In the genomic region with DNA sequence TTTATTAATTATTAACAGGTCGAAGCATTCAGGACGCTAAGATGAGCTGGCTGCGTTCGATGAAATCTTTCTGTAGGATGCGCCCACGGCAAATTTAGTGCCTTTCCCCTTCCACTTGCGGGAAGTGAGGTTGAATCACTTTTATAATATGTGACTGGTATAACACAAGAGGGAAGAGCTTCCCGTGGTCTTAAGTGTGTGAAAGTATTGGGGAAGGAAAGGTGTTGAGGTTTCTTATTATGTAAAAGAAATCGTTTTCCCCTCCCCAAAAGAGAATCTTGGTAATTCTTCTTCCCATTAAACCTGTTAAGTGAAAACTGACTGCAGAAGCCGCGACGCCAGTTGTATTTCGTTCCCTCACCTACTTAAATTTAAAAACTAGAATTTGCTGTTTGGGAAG, we compare ENCODE assay signal across 8 mouse cellular contexts.
A peak's percentile ranks its signal among the peaks of the same experiment; 100 is the strongest.
DNase-seq lines count a peak whose midpoint lies in the region; ATAC-seq and TF ChIP-seq lines count a peak whose summit lies in the region.
"Had no signal": no experiment of that assay in that cellular context is flagged by ENCODE, and none has a peak within 500 bp of the region (broad histone marks: within the 10 kb centered on the region; RNA-seq: fewer than 3 reads in every experiment).

No protein-coding gene starts in this region.

- no peak for ATAC-seq in lung, embryonic 16.5 days (ENCODE audit: low read depth)
- ATAC-seq in forebrain, embryonic 16.5 days: no peak
- no peak for ATAC-seq in limb, embryonic 14.5 days (ENCODE audit: low FRiP score, low read depth)
- ATAC-seq in stomach, embryonic 15.5 days (ENCODE audit: insufficient read depth, low FRiP score, low read depth): no peak
- ATAC-seq: activated CD4-positive, CD25-positive, alpha-beta regulatory T cell, adult 4 months had no signal

- DNase-seq in lung, postnatal 10 days: no peak
- no peak for DNase-seq in limb, embryonic 14.5 days (ENCODE audit: low spot score)
- no peak for DNase-seq in adipocyte (ENCODE audit: low spot score)
- DNase-seq in right cerebral cortex, adult 18-20 months: no peak

- no peaks in the 10 kb centered on the region for H3K36me3 ChIP-seq in lung, embryonic 16.5 days (ENCODE audit: control insufficient read depth, insufficient read depth, low read length)
- no peaks in the 10 kb centered on the region for H3K36me3 ChIP-seq in forebrain, embryonic 16.5 days (ENCODE audit: control insufficient read depth, insufficient read depth)
- H3K36me3 ChIP-seq in limb, embryonic 14.5 days (ENCODE audit: control insufficient read depth, insufficient read depth, low read length): no peaks in the 10 kb centered on the region
- H3K36me3 ChIP-seq in stomach, embryonic 15.5 days: no peaks in the 10 kb centered on the region

- H3K9me3 ChIP-seq in lung, embryonic 16.5 days (ENCODE audit: control insufficient read depth, low read length): no peaks in the 10 kb centered on the region
- no peaks in the 10 kb centered on the region for H3K9me3 ChIP-seq in forebrain, embryonic 16.5 days (ENCODE audit: control insufficient read depth, low read length)
- no peaks in the 10 kb centered on the region for H3K9me3 ChIP-seq in limb, embryonic 14.5 days (ENCODE audit: control insufficient read depth, low read length)
- no peaks in the 10 kb centered on the region for H3K9me3 ChIP-seq in stomach, embryonic 15.5 days

- no peak overlapping the region for H3K27ac ChIP-seq in lung, embryonic 16.5 days (ENCODE audit: low read length)
- no peak overlapping the region for H3K27ac ChIP-seq in forebrain, embryonic 16.5 days (ENCODE audit: low read length)
- no peak overlapping the region for H3K27ac ChIP-seq in limb, embryonic 14.5 days (replicated peaks; ENCODE audit: low read depth, low read length)
- no peak overlapping the region for H3K27ac ChIP-seq in stomach, embryonic 15.5 days

- H3K4me2 ChIP-seq in lung, embryonic 16.5 days (ENCODE audit: low read depth, low read length): peak overlapping the region; percentile 90
- peak overlapping the region; percentile 99 for H3K4me2 ChIP-seq in forebrain, embryonic 16.5 days (ENCODE audit: low read length)
- H3K4me2 ChIP-seq in limb, embryonic 14.5 days (replicated peaks; ENCODE audit: low read depth, low read length, severe bottlenecking): peak overlapping the region; percentile 98
- H3K4me2 ChIP-seq in stomach, embryonic 15.5 days: peak overlapping the region; percentile 99

- H3K4me1 ChIP-seq in lung, embryonic 16.5 days (replicated peaks; ENCODE audit: control insufficient read depth, insufficient read depth, low read length): peaks cover 12% of the 10 kb centered on the region; the same call in 1 of the 2 replicates
- H3K4me1 ChIP-seq in forebrain, embryonic 16.5 days (replicated peaks; ENCODE audit: control insufficient read depth, insufficient read depth, low read length): peaks cover 21% of the 10 kb centered on the region
- peaks cover 13% of the 10 kb centered on the region; the same call in 1 of the 2 replicates for H3K4me1 ChIP-seq in limb, embryonic 14.5 days (ENCODE audit: control insufficient read depth, insufficient read depth, low read length)
- peaks cover 10% of the 10 kb centered on the region for H3K4me1 ChIP-seq in stomach, embryonic 15.5 days

- H3K27me3 ChIP-seq in lung, embryonic 16.5 days (ENCODE audit: control insufficient read depth, insufficient read depth, low read depth, low read length): peaks cover 7% of the 10 kb centered on the region
- peaks cover 32% of the 10 kb centered on the region for H3K27me3 ChIP-seq in forebrain, embryonic 16.5 days (replicated peaks; ENCODE audit: control insufficient read depth, insufficient read depth, low read length)
- H3K27me3 ChIP-seq in limb, embryonic 14.5 days (ENCODE audit: control insufficient read depth, insufficient read depth, low read length): peaks cover 13% of the 10 kb centered on the region; the same call in 1 of the 2 replicates
- H3K27me3 ChIP-seq in stomach, embryonic 15.5 days (replicated peaks): peaks cover 7% of the 10 kb centered on the region; the same call in 1 of the 2 replicates

- peak overlapping the region; percentile 75; the same call in 1 of the 2 replicates for H3K9ac ChIP-seq in lung, embryonic 16.5 days (ENCODE audit: low read length)
- H3K9ac ChIP-seq in forebrain, embryonic 16.5 days (replicated peaks; ENCODE audit: low read depth, low read length): no peak overlapping the region
- H3K9ac ChIP-seq in limb, embryonic 14.5 days (ENCODE audit: low read depth, low read length, severe bottlenecking): no peak overlapping the region
- H3K9ac ChIP-seq in stomach, embryonic 15.5 days: no peak overlapping the region

- H3K4me3 ChIP-seq in lung, embryonic 16.5 days (ENCODE audit: low read length): peak overlapping the region; percentile 74
- peak overlapping the region; percentile 74 for H3K4me3 ChIP-seq in forebrain, embryonic 16.5 days (replicated peaks; ENCODE audit: low read length)
- peak overlapping the region; percentile 63 for H3K4me3 ChIP-seq in limb, embryonic 14.5 days (replicated peaks; ENCODE audit: low read length)
- peak overlapping the region; percentile 67; the same call in 1 of the 2 replicates for H3K4me3 ChIP-seq in stomach, embryonic 15.5 days (replicated peaks)

- TF ChIP-seq POLR2A in limb, embryonic 14.5 days (IDR thresholded peaks at IDR 0.05; ENCODE audit: borderline replicate concordance, extremely low read depth, insufficient read depth, insufficient read length): no peak

- 21% methylated on average over 13 of the region's 13 CpGs for WGBS in lung, embryonic 16.5 days
- 24% methylated on average over 13 of the region's 13 CpGs for WGBS in forebrain, embryonic 16.5 days
- 10% methylated on average over 13 of the region's 13 CpGs for WGBS in limb, embryonic 14.5 days
- WGBS in stomach, embryonic 15.5 days: 21% methylated on average over 13 of the region's 13 CpGs
